ENCODE assay signal across 20 mouse cellular contexts in genomic region chr10:66234370-66234916, GRCm38 (mm10).
A peak's percentile ranks its signal among the peaks of the same experiment; 100 is the strongest.
DNase-seq lines count a peak whose midpoint lies in the region; ATAC-seq and TF ChIP-seq lines count a peak whose summit lies in the region.
"Had no signal": no experiment of that assay in that cellular context is flagged by ENCODE, and none has a peak within 500 bp of the region (broad histone marks: within the 10 kb centered on the region; RNA-seq: fewer than 3 reads in every experiment).

No protein-coding gene starts in this region.

- intact Hi-C loops in left cerebral cortex, postnatal 14 days (cut with DNase I): no loop called here
- intact Hi-C loops in gastrocnemius, postnatal 14 days (cut with DNase I; ENCODE audit: low total_unique reads): no loop called here

- no peak overlapping the region for H3K4me3 ChIP-seq in forebrain, postnatal 0 days (ENCODE audit: low read depth, low read length)
- no peak overlapping the region for H3K4me3 ChIP-seq in forebrain, embryonic 15.5 days
- H3K4me3 ChIP-seq: embryonic facial prominence, embryonic 10.5 days; forebrain, embryonic 13.5 days; heart, embryonic 10.5 days; hindbrain, embryonic 12.5 days had no signal

- no peaks in the 10 kb centered on the region for H3K4me1 ChIP-seq in forebrain, postnatal 0 days (ENCODE audit: insufficient read depth)
- no peaks in the 10 kb centered on the region for H3K4me1 ChIP-seq in forebrain, embryonic 15.5 days
- H3K4me1 ChIP-seq: embryonic facial prominence, embryonic 10.5 days; forebrain, embryonic 13.5 days; heart, embryonic 10.5 days; hindbrain, embryonic 12.5 days had no signal

- H3K27ac ChIP-seq in forebrain, postnatal 0 days (ENCODE audit: low read depth, low read length): no peak overlapping the region
- H3K27ac ChIP-seq in forebrain, embryonic 15.5 days (replicated peaks): no peak overlapping the region
- H3K27ac ChIP-seq: embryonic facial prominence, embryonic 10.5 days; forebrain, embryonic 13.5 days; heart, embryonic 10.5 days; hindbrain, embryonic 12.5 days; hindbrain, postnatal 0 days had no signal

- H3K9ac ChIP-seq in forebrain, postnatal 0 days: no peak overlapping the region
- no peak overlapping the region for H3K9ac ChIP-seq in forebrain, embryonic 15.5 days (replicated peaks)
- H3K9ac ChIP-seq: forebrain, embryonic 13.5 days; hindbrain, embryonic 12.5 days had no signal

- WGBS in forebrain, postnatal 0 days: 77% methylated on average over 2 of the region's 2 CpGs
- 88% methylated on average over 2 of the region's 2 CpGs for WGBS in forebrain, embryonic 15.5 days

- no peak for TF ChIP-seq CTCF in forebrain, postnatal 0 days (IDR thresholded peaks at IDR 0.05; ENCODE audit: low read depth)

- no peak overlapping the region for H3K4me2 ChIP-seq in forebrain, postnatal 0 days (ENCODE audit: low read depth)
- H3K4me2 ChIP-seq in forebrain, embryonic 15.5 days (replicated peaks): no peak overlapping the region
- H3K4me2 ChIP-seq: forebrain, embryonic 13.5 days; hindbrain, embryonic 12.5 days had no signal

- H3K27me3 ChIP-seq in forebrain, postnatal 0 days (ENCODE audit: insufficient read depth, low read length): no peaks in the 10 kb centered on the region
- no peaks in the 10 kb centered on the region for H3K27me3 ChIP-seq in forebrain, embryonic 15.5 days
- H3K27me3 ChIP-seq: forebrain, embryonic 13.5 days; hindbrain, embryonic 12.5 days had no signal

- peak; percentile 4 for DNase-seq in forebrain, postnatal 0 days
- peak; percentile 2 to 72 for DNase-seq in left cerebral cortex, postnatal 14 days (ENCODE audit: low spot score in 2 of 2)
- DNase-seq in left cerebral cortex, adult 18-20 months (ENCODE audit: low spot score in 2 of 2): no peak
- peak; percentile 30 for DNase-seq in 3T3-L1 (ENCODE audit: low read depth, low spot score)
- peak; percentile 58 for DNase-seq in telencephalon, adult 2 months (ENCODE audit: low read depth, low spot score)
- DNase-seq in gastrocnemius, postnatal 14 days: no peak
- DNase-seq: adrenal gland, postnatal 14 days; cerebellum, adult 2 months; cerebellum, postnatal 10 days; heart, adult 18-20 months; heart, postnatal 10 days; heart, postnatal 4 days had no signal

- no peaks in the 10 kb centered on the region for H3K9me3 ChIP-seq in forebrain, postnatal 0 days (ENCODE audit: low read length)
- H3K9me3 ChIP-seq in forebrain, embryonic 15.5 days: no peaks in the 10 kb centered on the region
- H3K9me3 ChIP-seq: embryonic facial prominence, embryonic 10.5 days; forebrain, embryonic 13.5 days; heart, embryonic 10.5 days; hindbrain, embryonic 12.5 days had no signal

- no peaks in the 10 kb centered on the region for H3K36me3 ChIP-seq in forebrain, postnatal 0 days (ENCODE audit: insufficient read depth)
- H3K36me3 ChIP-seq in forebrain, embryonic 15.5 days: no peaks in the 10 kb centered on the region
- H3K36me3 ChIP-seq: embryonic facial prominence, embryonic 10.5 days; heart, embryonic 10.5 days; hindbrain, embryonic 12.5 days had no signal

- peak; percentile 59; the same call in 1 of the 2 replicates for ATAC-seq in forebrain, postnatal 0 days
- ATAC-seq in forebrain, embryonic 15.5 days (replicated peaks): no peak
- ATAC-seq: activated CD4-positive, CD25-positive, alpha-beta regulatory T cell, adult 4 months; forebrain, embryonic 13.5 days; hindbrain, postnatal 0 days; Patski had no signal

Comparison
In these comparisons a context has a peak if more than half of its experiments do, and no peak if none do; other contexts are left out.
1. DNase-seq: peak in forebrain, postnatal 0 days (single experiment), left cerebral cortex, postnatal 14 days (2 of 2), 3T3-L1 (single experiment) and telencephalon, adult 2 months (single experiment); none in left cerebral cortex, adult 18-20 months (0 of 2) and gastrocnemius, postnatal 14 days (single experiment).